Mouse (Mus musculus) neural tube, embryonic 11.5 days (tissue): ENCODE measurements around the gene Tff2. TPM values are rescaled to one million over a fixed set of nuclear protein-coding genes. Genes with fewer than 3 reads are reported as not detected.
A peak's percentile ranks its signal among the peaks of the same experiment; 100 is the strongest.

ENCODE experiments used
- ATAC-seq: fragments of 200-750 bp; cut with Nextera tagmentation; 2 replicates; pipeline ENCODE4 v1.8.0; 2017; ENCODE audit warnings: moderate number of reproducible peaks, mild to moderate bottlenecking, moderate TSS enrichment, moderate library complexity; ENCODE audit not compliant: insufficient read depth, low FRiP score, low TSS enrichment
- DNase-seq: peaks from one replicate; pipeline ENCODE4 v3.0.0-alpha.2; 2015; ENCODE audit warnings: low spot score
- H3K27ac ChIP-seq: fragments of 300-500 bp; sonication (generic); 2 replicates; pipeline ENCODE4 v1.5.1; 2014; ENCODE audit warnings: low read depth, mild to moderate bottlenecking, low read length
- H3K27me3 ChIP-seq: fragments of 300-500 bp; sonication (generic); 2 replicates; pipeline ENCODE4 v1.6.1; 2014; ENCODE audit warnings: mild to moderate bottlenecking, low read length, mixed read lengths; ENCODE audit not compliant: control insufficient read depth, insufficient read depth
- H3K36me3 ChIP-seq: fragments of 300-500 bp; sonication (generic); 2 replicates; pipeline ENCODE4 v1.6.1; 2014; ENCODE audit warnings: mild to moderate bottlenecking, low read length, moderate library complexity, mixed read lengths; ENCODE audit not compliant: control insufficient read depth, insufficient read depth
- H3K4me1 ChIP-seq: fragments of 300-500 bp; sonication (generic); 2 replicates; pipeline ENCODE4 v1.6.1; 2014; ENCODE audit warnings: low read length, mixed read lengths; ENCODE audit not compliant: control insufficient read depth, insufficient read depth
- H3K4me2 ChIP-seq: fragments of 300-500 bp; sonication (generic); 2 replicates; pipeline ENCODE4 v1.6.1; 2014; ENCODE audit warnings: low read depth, mild to moderate bottlenecking, moderate library complexity
- H3K4me3 ChIP-seq: fragments of 300-500 bp; sonication (generic); 2 replicates; pipeline ENCODE4 v1.5.1; 2014; ENCODE audit warnings: low read depth, low read length
- H3K9ac ChIP-seq: fragments of 300-500 bp; sonication (generic); 2 replicates; pipeline ENCODE4 v1.6.1; 2014; ENCODE audit warnings: mild to moderate bottlenecking, low read length
- H3K9me3 ChIP-seq: fragments of 300-500 bp; sonication (generic); 2 replicates; pipeline ENCODE4 v1.6.1; 2016; ENCODE audit warnings: low read length; ENCODE audit not compliant: control insufficient read depth
- WGBS: fragments of 180-500 bp; shearing (Covaris S2); extraction: QIAGEN DNeasy Blood & Tissue Kit; methylation state at CpG from one replicate; pipeline ENCODE4 v1.1.7; 2014; 5-methylcytosine and 5-hydroxymethylcytosine counted together
- polyA plus RNA-seq: library from polyadenylated mRNA; unstranded; fragments of >200 nt; fragmentation: Nextera tagmentation; extraction: Ambion mirVana; gene quantifications from 2 replicates; pipeline ENCODE4 v1.2.1, GENCODE M21; 2014

The Tff2 gene
- not detected in 2 replicates for polyA plus RNA-seq

GRCm38 (mm10) chr17:31144040-31145037, at the start of gene Tff2:
TSS of gene Tff2 (minus strand) at chr17:31144282.
- DNase-seq (no peak), ATAC-seq (no peak)
- H3K27ac ChIP-seq = no peak within 1 kb of the TSS
- H3K4me3 ChIP-seq = no peak within 1 kb of the TSS
- no peaks in the 10 kb centered on the region for H3K36me3 ChIP-seq
- H3K9ac ChIP-seq = no peak within 1 kb of the TSS
- 73% methylated on average over 15 of the region's 15 CpGs for WGBS
- no peaks in the 10 kb centered on the region for H3K9me3 ChIP-seq
- no peak within 1 kb of the TSS for H3K4me2 ChIP-seq
- no peaks in the 10 kb centered on the region for H3K4me1 ChIP-seq
- no peaks in the 10 kb centered on the region for H3K27me3 ChIP-seq

- Histone ChIP-seq H3K9ac (no peak overlapping the region), H3K27ac (no peak overlapping the region), H3K27me3 (no peaks in the 10 kb centered on the region), H3K4me1 (no peaks in the 10 kb centered on the region), H3K9me3 (no peaks in the 10 kb centered on the region), H3K36me3 (no peaks in the 10 kb centered on the region), H3K4me3 (no peak overlapping the region), H3K4me2 (no peak overlapping the region)
- ATAC-seq (no peak), DNase-seq (no peak)
- 86% methylated on average over 9 of the region's 9 CpGs for WGBS
Observed at GRCm38 (mm10) chr17:31193360-31193759, 49.3 kb upstream of the Tff2 start.

GRCm38 (mm10) chr17:31192663-31193062, 48.6 kb upstream of the Tff2 start:
- no peak for ATAC-seq
- WGBS = 59% methylated on average over 2 of the region's 2 CpGs
- Histone ChIP-seq H3K36me3 (no peaks in the 10 kb centered on the region), H3K9ac (no peak overlapping the region), H3K4me1 (no peaks in the 10 kb centered on the region), H3K27ac (no peak overlapping the region), H3K4me3 (no peak overlapping the region), H3K27me3 (no peaks in the 10 kb centered on the region), H3K4me2 (no peak overlapping the region), H3K9me3 (no peaks in the 10 kb centered on the region)
- DNase-seq = no peak

GRCm38 (mm10) chr17:31191825-31192224, 47.7 kb upstream of the Tff2 start:
- Histone ChIP-seq H3K36me3 (no peaks in the 10 kb centered on the region), H3K9me3 (no peaks in the 10 kb centered on the region), H3K4me2 (no peak overlapping the region), H3K4me1 (no peaks in the 10 kb centered on the region), H3K27ac (no peak overlapping the region), H3K27me3 (no peaks in the 10 kb centered on the region), H3K4me3 (no peak overlapping the region), H3K9ac (no peak overlapping the region)
- DNase-seq (no peak), ATAC-seq (no peak)
- WGBS = 76% methylated on average over 8 of the region's 8 CpGs

GRCm38 (mm10) chr17:31187370-31187769, 43.3 kb upstream of the Tff2 start:
- no peaks in the 10 kb centered on the region for H3K36me3 ChIP-seq
- DNase-seq = peak; percentile 71
- H3K27me3 ChIP-seq = no peaks in the 10 kb centered on the region
- H3K4me1 ChIP-seq = no peaks in the 10 kb centered on the region
- no peak overlapping the region for H3K27ac ChIP-seq
- no peak overlapping the region for H3K4me2 ChIP-seq
- H3K4me3 ChIP-seq = no peak overlapping the region
- no peak overlapping the region for H3K9ac ChIP-seq
- no peak for ATAC-seq
- H3K9me3 ChIP-seq = no peaks in the 10 kb centered on the region
- WGBS = 26% methylated on average over 4 of the region's 4 CpGs

GRCm38 (mm10) chr17:31184269-31184990, 40.3 kb upstream of the Tff2 start:
- no peak overlapping the region for H3K27ac ChIP-seq
- H3K9me3 ChIP-seq = no peaks in the 10 kb centered on the region
- ATAC-seq (no peak), DNase-seq (no peak)
- no peak overlapping the region for H3K9ac ChIP-seq
- no peaks in the 10 kb centered on the region for H3K4me1 ChIP-seq
- H3K27me3 ChIP-seq = no peaks in the 10 kb centered on the region
- no peak overlapping the region for H3K4me3 ChIP-seq
- WGBS = 84% methylated on average over 12 of the region's 12 CpGs
- no peaks in the 10 kb centered on the region for H3K36me3 ChIP-seq
- H3K4me2 ChIP-seq = no peak overlapping the region

GRCm38 (mm10) chr17:31183180-31183974, 39.3 kb upstream of the Tff2 start:
- Histone ChIP-seq H3K9ac (no peak overlapping the region), H3K4me2 (no peak overlapping the region), H3K4me3 (no peak overlapping the region), H3K27ac (no peak overlapping the region), H3K9me3 (no peaks in the 10 kb centered on the region), H3K27me3 (no peaks in the 10 kb centered on the region), H3K36me3 (no peaks in the 10 kb centered on the region), H3K4me1 (no peaks in the 10 kb centered on the region)
- 72% methylated on average over 12 of the region's 12 CpGs for WGBS
- ATAC-seq (no peak), DNase-seq (no peak)

GRCm38 (mm10) chr17:31181490-31181889, 37.4 kb upstream of the Tff2 start:
- H3K36me3 ChIP-seq = no peaks in the 10 kb centered on the region
- DNase-seq (no peak), ATAC-seq (no peak)
- H3K27me3 ChIP-seq = no peaks in the 10 kb centered on the region
- H3K9me3 ChIP-seq = no peaks in the 10 kb centered on the region
- 89% methylated on average over 4 of the region's 4 CpGs for WGBS
- no peak overlapping the region for H3K9ac ChIP-seq
- H3K4me1 ChIP-seq = no peaks in the 10 kb centered on the region
- no peak overlapping the region for H3K4me3 ChIP-seq
- no peak overlapping the region for H3K4me2 ChIP-seq
- no peak overlapping the region for H3K27ac ChIP-seq
